Comparison of ENCODE assay signal across 8 mouse cellular contexts in genomic region chr3:98223783-98224580, GRCm38 (mm10). TPM values are rescaled to one million over a fixed set of nuclear protein-coding genes. Genes with fewer than 3 reads are reported as not detected.
DNase-seq lines count a peak whose midpoint lies in the region; ATAC-seq and TF ChIP-seq lines count a peak whose summit lies in the region.

No protein-coding gene starts in this region.

- peak; percentile 84 for DNase-seq in 3T3-L1 (ENCODE audit: low read depth, low spot score)
- peak; percentile 66 for DNase-seq in adrenal gland, postnatal 25 days

- peak; percentile 62; the same call in 1 of the 2 replicates for TF ChIP-seq CTCF in embryonic fibroblast, embryonic 13.5 days (IDR thresholded peaks at IDR 0.05; ENCODE audit: borderline replicate concordance, insufficient read depth, low read length)
- peak; percentile 50; the same call in 1 of the 2 replicates for TF ChIP-seq CTCF in testis, adult 2 months (IDR thresholded peaks at IDR 0.05; ENCODE audit: control insufficient read depth, insufficient read depth, insufficient replicate concordance, low read depth, low read length)

- no peak overlapping the region for H3K4me3 ChIP-seq in embryonic fibroblast, embryonic 13.5 days (ENCODE audit: insufficient read depth, low read length)
- no peak overlapping the region for H3K4me3 ChIP-seq in heart, embryonic 11.5 days (ENCODE audit: low read depth, low read length)
- no peak overlapping the region for H3K4me3 ChIP-seq in kidney, embryonic 14.5 days (ENCODE audit: low read length)
- H3K4me3 ChIP-seq in limb, embryonic 12.5 days (replicated peaks) = no peak overlapping the region
- no peak overlapping the region for H3K4me3 ChIP-seq in midbrain, embryonic 16.5 days (ENCODE audit: low read depth, low read length)
- no peak overlapping the region for H3K4me3 ChIP-seq in testis, adult 2 months (ENCODE audit: control insufficient read depth, low read depth, low read length)

- no peaks in the 10 kb centered on the region for H3K36me3 ChIP-seq in heart, embryonic 11.5 days (ENCODE audit: control insufficient read depth, insufficient read depth, low read length)
- no peaks in the 10 kb centered on the region for H3K36me3 ChIP-seq in kidney, embryonic 14.5 days (ENCODE audit: control insufficient read depth, insufficient read depth, low read length)
- no peaks in the 10 kb centered on the region for H3K36me3 ChIP-seq in limb, embryonic 12.5 days
- no peaks in the 10 kb centered on the region for H3K36me3 ChIP-seq in midbrain, embryonic 16.5 days (ENCODE audit: control insufficient read depth, insufficient read depth, low read length)
- no peaks in the 10 kb centered on the region for H3K36me3 ChIP-seq in testis, adult 2 months (ENCODE audit: control insufficient read depth, insufficient read depth, low read length)

- no peak for TF ChIP-seq POLR2A in embryonic fibroblast, embryonic 13.5 days (IDR thresholded peaks at IDR 0.05; ENCODE audit: low read depth, low read length)
- TF ChIP-seq POLR2A in testis, adult 2 months (IDR thresholded peaks at IDR 0.05; ENCODE audit: control insufficient read depth, low read depth, low read length) = no peak

- 0 out of 2 replicates have a peak overlapping the region, but pooled peaks have one; percentile 34 for H3K9ac ChIP-seq in heart, embryonic 11.5 days (ENCODE audit: low read depth, low read length)
- no peak overlapping the region for H3K9ac ChIP-seq in kidney, embryonic 14.5 days (ENCODE audit: low read depth, low read length)
- H3K9ac ChIP-seq in limb, embryonic 12.5 days (replicated peaks) = no peak overlapping the region
- 0 out of 2 replicates have a peak overlapping the region, but pooled peaks have one; percentile 11 for H3K9ac ChIP-seq in midbrain, embryonic 16.5 days (ENCODE audit: low read depth, low read length)

- ATAC-seq in heart, embryonic 11.5 days (replicated peaks; ENCODE audit: insufficient number of reproducible peaks, low FRiP score, low TSS enrichment) = 0 out of 2 replicates have a peak, but pooled peaks have one; percentile 59
- ATAC-seq in kidney, embryonic 14.5 days (ENCODE audit: low FRiP score, low TSS enrichment) = peak; percentile 88
- peak; percentile 82 for ATAC-seq in limb, embryonic 12.5 days (ENCODE audit: insufficient number of reproducible peaks, insufficient read depth, low FRiP score, low TSS enrichment, low read depth)
- peak; percentile 91 for ATAC-seq in midbrain, embryonic 16.5 days

- 10% methylated on average over 9 of the region's 9 CpGs for WGBS in heart, embryonic 11.5 days (ENCODE audit: insufficient replicate concordance)
- WGBS in kidney, embryonic 14.5 days = 14% methylated on average over 9 of the region's 9 CpGs
- WGBS in limb, embryonic 12.5 days = 12% methylated on average over 9 of the region's 9 CpGs
- 11% methylated on average over 9 of the region's 9 CpGs for WGBS in midbrain, embryonic 16.5 days

- no peak overlapping the region for H3K27ac ChIP-seq in embryonic fibroblast, embryonic 13.5 days (ENCODE audit: insufficient read depth, low read length)
- 0 out of 2 replicates have a peak overlapping the region, but pooled peaks have one; percentile 29 for H3K27ac ChIP-seq in heart, embryonic 11.5 days (ENCODE audit: low read depth, low read length)
- no peak overlapping the region; the same call in 1 of the 2 replicates for H3K27ac ChIP-seq in kidney, embryonic 14.5 days (ENCODE audit: low read depth, low read length)
- no peak overlapping the region for H3K27ac ChIP-seq in limb, embryonic 12.5 days
- H3K27ac ChIP-seq in midbrain, embryonic 16.5 days (ENCODE audit: low read length) = no peak overlapping the region
- no peak overlapping the region for H3K27ac ChIP-seq in testis, adult 2 months (ENCODE audit: control insufficient read depth, insufficient read depth, low read depth, low read length)

- peaks cover 7% of the 10 kb centered on the region for H3K4me1 ChIP-seq in embryonic fibroblast, embryonic 13.5 days (ENCODE audit: control insufficient read depth, insufficient read depth, low read length)
- peaks cover 9% of the 10 kb centered on the region; the same call in 1 of the 2 replicates for H3K4me1 ChIP-seq in heart, embryonic 11.5 days (ENCODE audit: control insufficient read depth, insufficient read depth, low read length)
- no peaks in the 10 kb centered on the region for H3K4me1 ChIP-seq in kidney, embryonic 14.5 days (ENCODE audit: control insufficient read depth, insufficient read depth, low read length)
- H3K4me1 ChIP-seq in limb, embryonic 12.5 days (replicated peaks) = no peaks in the 10 kb centered on the region
- no peaks in the 10 kb centered on the region for H3K4me1 ChIP-seq in midbrain, embryonic 16.5 days (ENCODE audit: control insufficient read depth, insufficient read depth, low read length)
- peaks cover 17% of the 10 kb centered on the region for H3K4me1 ChIP-seq in testis, adult 2 months (ENCODE audit: control insufficient read depth, insufficient read depth, low read length)

- no peak overlapping the region for H3K4me2 ChIP-seq in heart, embryonic 11.5 days
- no peak overlapping the region for H3K4me2 ChIP-seq in kidney, embryonic 14.5 days (replicated peaks; ENCODE audit: low read depth, low read length)
- H3K4me2 ChIP-seq in limb, embryonic 12.5 days = no peak overlapping the region
- H3K4me2 ChIP-seq in midbrain, embryonic 16.5 days (ENCODE audit: low read length) = no peak overlapping the region

- H3K27me3 ChIP-seq in heart, embryonic 11.5 days (ENCODE audit: control insufficient read depth, insufficient read depth, low read length) = peaks cover 4% of the 10 kb centered on the region; the same call in 1 of the 2 replicates
- H3K27me3 ChIP-seq in kidney, embryonic 14.5 days (ENCODE audit: control insufficient read depth, insufficient read depth, low read length) = no peaks in the 10 kb centered on the region
- H3K27me3 ChIP-seq in limb, embryonic 12.5 days = peaks cover 6% of the 10 kb centered on the region; the same call in 1 of the 2 replicates
- no peaks in the 10 kb centered on the region for H3K27me3 ChIP-seq in midbrain, embryonic 16.5 days (ENCODE audit: control insufficient read depth, insufficient read depth, low read depth, low read length)
- H3K27me3 ChIP-seq in testis, adult 2 months (ENCODE audit: control insufficient read depth, insufficient read depth, low read length) = no peaks in the 10 kb centered on the region

- no peaks in the 10 kb centered on the region for H3K9me3 ChIP-seq in heart, embryonic 11.5 days (replicated peaks; ENCODE audit: control insufficient read depth, low read length)
- no peaks in the 10 kb centered on the region for H3K9me3 ChIP-seq in kidney, embryonic 14.5 days (ENCODE audit: control insufficient read depth, low read length)
- no peaks in the 10 kb centered on the region for H3K9me3 ChIP-seq in limb, embryonic 12.5 days
- no peaks in the 10 kb centered on the region for H3K9me3 ChIP-seq in midbrain, embryonic 16.5 days (replicated peaks; ENCODE audit: control insufficient read depth, low read length, poor library complexity, severe bottlenecking)

RNA-seq across cellular contexts. Expression of gene Reg4, which starts 2.0 kb away (rescaled TPM):
- not detected in 2 replicates for total RNA-seq in adrenal gland, postnatal 25 days (2021)
- not detected in 2 replicates for polyA plus RNA-seq in embryonic fibroblast, embryonic 13.5 days (2011; ENCODE audit: insufficient read length, low read depth, missing spikeins)
- polyA plus RNA-seq in heart, embryonic 11.5 days (2014; fragmentation: Nextera tagmentation; extraction: Ambion mirVana) = not detected in 2 replicates
- 0.31 TPM in 1 of 2 replicates, not detected in the other for polyA plus RNA-seq in kidney, embryonic 14.5 days (2014; fragmentation: Nextera tagmentation; extraction: Ambion mirVana)
- polyA plus RNA-seq in limb, embryonic 12.5 days (2016; fragmentation: Nextera tagmentation; extraction: Ambion mirVana) = not detected in 2 replicates
- polyA plus RNA-seq in midbrain, embryonic 16.5 days (2015; fragmentation: Nextera tagmentation; extraction: Ambion mirVana) = not detected in 2 replicates
- 0.37 and 0.43 TPM in 2 replicates for polyA plus RNA-seq in testis, adult 2 months (2012; rRNA removed)

RNA-seq across cellular contexts. Expression of gene Hmgcs2, which starts 56.3 kb away (rescaled TPM):
- total RNA-seq in adrenal gland, postnatal 25 days (2021) = 6.0 and 18.1 TPM in 2 replicates
- not detected in 2 replicates for polyA plus RNA-seq in embryonic fibroblast, embryonic 13.5 days (2011; ENCODE audit: insufficient read length, low read depth, missing spikeins)
- polyA plus RNA-seq in heart, embryonic 11.5 days (2014; fragmentation: Nextera tagmentation; extraction: Ambion mirVana) = 6.5 and 8.1 TPM in 2 replicates
- polyA plus RNA-seq in kidney, embryonic 14.5 days (2014; fragmentation: Nextera tagmentation; extraction: Ambion mirVana) = 6.4 and 6.7 TPM in 2 replicates
- 2.9 and 3.0 TPM in 2 replicates for polyA plus RNA-seq in limb, embryonic 12.5 days (2016; fragmentation: Nextera tagmentation; extraction: Ambion mirVana)
- 16.8 and 18.4 TPM in 2 replicates for polyA plus RNA-seq in midbrain, embryonic 16.5 days (2015; fragmentation: Nextera tagmentation; extraction: Ambion mirVana)
- polyA plus RNA-seq in testis, adult 2 months (2012; rRNA removed) = 42.8 and 59.5 TPM in 2 replicates

Comparison
In these comparisons a context has a peak if more than half of its experiments do, and no peak if none do; other contexts are left out.
1. H3K9ac ChIP-seq: peak in heart, embryonic 11.5 days (single experiment) and midbrain, embryonic 16.5 days (single experiment); none in kidney, embryonic 14.5 days (single experiment) and limb, embryonic 12.5 days (single experiment).
2. Peak in every context shown above with its lines, with median percentiles within 50 percentile points of each other: ATAC-seq.